Mouse (Mus musculus): ENCODE results near the gene Ate1.

DNA sequence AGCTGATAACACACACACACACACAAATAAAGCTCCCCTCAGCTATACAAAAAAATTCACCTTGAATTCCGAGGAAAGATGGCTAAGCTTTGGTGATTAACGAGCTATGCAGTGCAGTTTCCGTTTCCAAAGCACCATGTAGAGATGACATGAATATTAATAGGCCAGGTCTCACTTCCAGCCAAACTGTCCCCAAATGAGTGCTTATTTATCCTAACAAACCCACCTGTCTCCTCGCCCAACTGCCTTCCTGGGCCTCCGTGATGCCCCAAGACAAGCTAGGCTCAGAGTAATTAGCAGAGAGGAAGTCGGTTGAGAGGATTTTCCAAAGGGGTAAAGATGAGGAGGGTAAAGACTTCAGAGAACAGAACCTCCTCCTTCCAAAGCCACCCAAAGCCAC, 49.1 kb downstream of the Ate1 start:
- TF ChIP-seq EP300 (IDR thresholded peaks at IDR 0.05; ENCODE audit: low read depth) (no peak), CTCF (IDR thresholded peaks at IDR 0.05; ENCODE audit: low read depth) (no peak)
